Mouse (Mus musculus) mouse trophoblast stem cell (cell line): Measurements from ENCODE around the gene Hist1h3c.
"Not testable (repeated sequence)": the region's sequence is repeated elsewhere in the genome, so short reads cannot be mapped to it uniquely, and the experiment has no call there.

Experiments
- in situ Hi-C, 2 experiments: fragments of 300-500 bp; cut with MseI, MboI; formaldehyde crosslinking; loops; 2 replicates in 1 of 2; 3 replicates in 1 of 2; pipeline ENCODE4 v1.15.1; 2025

Hist1h3c gene

DNA sequence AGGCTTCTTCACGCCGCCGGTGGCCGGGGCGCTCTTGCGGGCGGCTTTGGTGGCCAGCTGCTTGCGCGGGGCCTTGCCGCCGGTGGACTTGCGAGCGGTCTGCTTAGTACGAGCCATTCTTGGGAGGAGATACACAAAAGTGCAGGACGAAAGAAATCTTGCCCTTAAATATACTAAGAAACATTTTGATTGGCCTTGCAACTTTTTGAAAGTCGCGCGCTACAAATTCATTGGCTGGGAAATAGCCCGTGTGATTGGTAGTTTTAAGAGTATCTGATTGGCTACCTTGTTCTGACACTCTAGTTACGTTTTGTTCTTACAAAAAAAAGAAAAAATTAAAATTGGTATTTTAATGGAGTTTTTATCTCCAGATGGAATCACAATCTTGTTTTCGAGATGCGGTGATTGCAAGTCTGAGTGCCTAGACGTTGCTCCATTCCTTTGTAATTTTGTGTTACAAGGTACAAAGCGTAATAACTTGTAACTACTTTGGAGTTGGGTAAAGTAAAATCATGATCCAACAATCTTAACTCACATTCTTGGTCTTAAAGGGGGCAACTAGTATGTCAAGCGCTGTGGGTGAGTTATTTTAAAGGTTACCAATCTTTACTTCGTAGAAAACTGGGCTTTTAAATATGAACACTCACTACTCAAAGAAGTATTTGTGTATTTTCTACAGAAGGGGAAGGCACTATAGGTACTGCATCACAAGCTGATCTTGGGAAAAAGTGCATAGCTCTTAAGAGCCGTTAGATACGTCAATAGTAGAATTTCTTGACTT is at the start of gene Hist1h3c:
Gene Hist1h3c, minus strand, starts transcription at position 222 of the 781 bp plus-strand sequence.
- in situ Hi-C loops: no loop called here

DNA sequence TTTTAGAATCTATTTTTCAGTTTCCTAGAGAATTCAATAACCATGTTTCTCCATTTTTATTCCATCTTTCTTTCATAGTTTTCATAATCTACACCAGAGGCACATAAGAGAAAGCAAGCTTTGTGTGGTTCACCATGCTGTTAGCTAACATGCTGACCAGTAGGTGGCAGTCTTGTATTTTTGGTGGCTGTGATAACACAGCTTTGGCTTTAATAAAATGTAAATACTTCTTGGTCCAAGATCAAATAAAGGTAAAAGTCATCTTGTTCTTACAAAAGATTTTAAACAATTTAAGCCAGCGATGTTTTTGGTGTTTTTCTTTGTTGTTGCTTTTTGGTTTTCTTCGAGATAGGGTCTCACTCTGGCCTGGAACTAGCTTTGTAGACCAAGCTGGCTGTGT is 47.1 kb upstream of the Hist1h3c start:
- in situ Hi-C loops: loop anchor here in 1 of 2 experiments (10.0 to 25.0 kb wide), 2 partner anchors 92 to 495 kb away; partner anchors contain the start of gene Carmil1

DNA sequence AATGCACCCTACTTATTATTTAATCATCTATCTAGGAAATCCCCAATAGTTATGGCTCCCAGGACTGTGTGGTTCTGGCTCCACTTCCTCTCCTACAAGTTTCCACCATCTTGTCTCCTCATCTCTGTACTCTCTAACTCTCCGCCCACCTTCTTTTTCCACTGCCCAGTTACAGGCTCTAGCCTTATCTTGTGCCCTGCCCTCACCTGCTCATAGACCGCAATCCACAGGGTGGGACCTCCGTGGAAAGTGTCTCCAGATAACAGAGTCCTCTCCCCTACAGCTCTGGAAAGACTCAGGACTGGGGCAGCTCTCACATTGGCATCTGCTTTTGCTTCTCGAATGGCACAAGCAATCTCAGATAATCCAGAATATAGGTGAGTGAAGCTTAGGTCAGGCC is 33.6 kb upstream of the Hist1h3c start:
- in situ Hi-C loops: loop anchor here in 1 of 2 experiments (25.0 kb wide), 1 partner anchor 508 kb away; the partner anchor contains the start of gene Carmil1

DNA sequence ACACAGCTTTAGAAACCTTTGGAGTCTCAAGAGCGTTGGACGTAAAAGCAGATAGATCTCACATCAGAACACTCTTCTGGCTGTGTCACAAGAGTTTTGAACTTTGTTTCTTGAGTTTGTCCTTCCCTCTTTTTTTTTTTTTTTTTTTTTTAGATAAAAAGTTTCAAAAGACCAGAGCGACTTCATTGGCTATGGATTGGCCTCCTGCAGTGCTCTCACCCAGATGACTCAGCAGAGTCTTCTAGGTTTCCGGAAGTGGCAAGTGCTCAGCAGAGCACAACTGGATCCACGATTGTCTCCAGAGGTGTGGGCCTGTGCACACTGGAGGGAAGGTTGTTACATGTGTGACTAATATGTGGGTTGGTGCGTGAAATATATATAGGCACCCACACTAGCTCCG is 32.9 kb upstream of the Hist1h3c start:
- in situ Hi-C loops: loop anchor here in 1 of 2 experiments (25.0 kb wide), 1 partner anchor 509 kb away; the partner anchor contains the start of gene Carmil1

DNA sequence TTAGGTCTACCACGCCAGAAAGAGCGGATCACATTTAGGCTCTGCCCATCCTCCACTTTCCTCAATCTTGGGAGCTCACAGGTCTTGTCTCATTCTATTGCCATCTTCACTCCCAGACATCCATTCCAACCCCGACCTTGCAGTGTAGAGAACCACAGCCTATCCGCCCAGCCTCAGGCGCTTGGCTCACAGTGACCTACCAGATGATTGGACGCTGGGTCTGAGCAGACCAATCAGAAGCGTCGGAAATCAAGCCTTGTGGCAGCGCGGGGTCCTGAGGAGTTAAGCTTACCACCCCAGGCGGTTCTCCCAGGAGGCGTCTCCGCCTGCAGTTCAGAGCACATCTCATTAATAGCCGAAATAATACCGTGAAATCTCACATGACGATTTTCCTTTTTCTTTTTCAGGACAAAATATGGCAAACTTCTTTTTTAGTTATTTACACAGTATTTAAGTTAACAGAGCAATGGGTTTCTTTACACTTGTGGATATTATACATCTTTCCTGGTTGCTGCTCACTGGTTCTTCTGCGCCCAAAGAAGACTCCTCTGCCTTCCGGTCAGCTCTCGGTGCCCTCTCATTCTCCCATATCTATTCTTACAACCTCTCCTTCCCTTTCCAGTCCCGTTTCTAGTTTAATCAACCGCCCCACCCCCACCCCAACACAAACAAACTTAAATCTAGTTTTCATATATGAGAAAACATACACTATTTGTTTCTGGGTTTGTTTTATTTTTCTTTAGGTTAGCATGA is 27.3 kb upstream of the Hist1h3c start:
- in situ Hi-C loops: no loop called here

DNA sequence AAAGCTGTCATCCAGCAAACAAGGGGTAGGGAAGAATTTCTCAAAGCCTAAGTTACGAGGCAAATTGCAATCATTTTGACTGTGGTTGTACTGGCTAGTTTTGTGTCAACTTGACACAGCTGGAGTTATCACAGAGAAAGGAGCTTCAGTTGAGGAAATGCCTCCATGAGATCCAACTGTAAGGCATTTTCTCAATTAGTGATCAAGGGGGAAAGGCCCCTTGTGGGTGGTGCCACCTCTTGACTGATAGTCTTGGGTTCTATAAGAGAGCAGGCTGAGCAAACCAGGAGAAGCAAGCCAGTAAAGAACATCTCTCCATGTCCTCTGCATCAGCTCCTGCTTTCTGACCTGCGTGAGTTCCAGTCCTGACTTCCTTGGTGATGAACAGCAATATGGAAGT is 24.2 kb upstream of the Hist1h3c start, which contains the start of gene Trim38:
Gene Trim38, plus strand, starts transcription at position 301 of the 400 bp plus-strand sequence.
- in situ Hi-C loops: not testable (repeated sequence)

DNA sequence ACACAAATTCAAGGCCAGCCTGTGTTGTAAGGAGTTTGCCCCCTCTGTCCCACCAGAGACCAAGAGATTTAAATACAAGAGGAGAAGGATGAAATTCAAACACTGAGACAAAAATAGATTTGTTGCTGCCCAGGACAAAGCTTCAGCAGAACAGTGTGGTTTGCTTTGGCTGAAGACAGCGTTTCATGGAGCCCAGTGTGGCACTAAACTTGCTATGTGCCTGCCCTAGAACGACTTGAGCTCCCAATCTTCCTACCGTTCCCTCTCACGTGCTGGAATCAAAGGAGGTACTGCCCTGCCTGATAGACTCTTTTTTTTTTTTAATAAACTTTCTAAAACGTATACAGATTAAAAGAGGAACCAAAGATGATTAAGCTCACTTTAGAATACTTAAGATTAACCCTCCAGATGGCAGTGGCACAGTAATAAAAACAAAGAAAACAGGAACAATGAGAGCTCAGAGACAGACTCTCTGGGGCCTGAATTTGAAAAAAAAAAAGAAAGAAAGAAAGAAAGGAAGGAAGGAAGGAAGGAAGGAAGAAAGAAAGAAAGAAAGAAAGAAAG is 23.5 kb upstream of the Hist1h3c start:
- in situ Hi-C loops: no loop called here

DNA sequence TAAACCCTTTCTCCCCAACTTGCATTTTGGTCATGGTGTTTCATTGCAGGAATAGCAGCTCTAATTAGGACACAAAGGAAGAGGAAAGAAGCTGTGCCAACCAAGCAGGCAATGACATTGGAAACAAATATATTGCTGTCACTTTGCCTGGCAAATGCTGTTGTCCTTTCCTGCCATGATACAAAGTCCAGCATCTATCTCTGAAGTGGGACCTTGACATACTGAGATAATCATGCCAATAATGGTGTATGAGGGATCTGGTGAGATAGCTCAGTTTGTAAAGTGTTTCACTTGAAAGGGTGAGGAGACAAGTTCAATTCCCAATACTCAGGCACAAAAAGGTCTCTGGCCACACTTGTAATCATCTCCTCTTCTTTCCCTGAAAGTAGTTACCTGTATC is 21.4 kb upstream of the Hist1h3c start:
- in situ Hi-C loops: no loop called here

DNA sequence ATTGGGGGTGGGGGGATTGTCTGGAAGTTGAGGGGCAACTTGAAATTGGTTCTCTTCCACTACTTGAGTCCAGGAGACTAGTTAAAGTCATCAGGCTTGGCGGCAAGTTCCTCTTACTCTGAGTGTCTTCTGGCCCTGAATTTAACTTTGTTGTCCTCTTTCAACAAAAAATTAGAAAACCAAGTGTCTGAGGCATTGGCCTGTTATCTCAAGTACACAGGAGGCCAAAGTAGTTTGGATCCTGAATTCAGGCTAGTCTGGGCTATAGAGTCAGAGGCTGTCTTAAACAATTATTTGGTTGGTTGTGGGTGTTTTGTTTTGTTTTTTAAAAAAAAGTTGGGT is 19.7 kb upstream of the Hist1h3c start:
- in situ Hi-C loops: no loop called here

DNA sequence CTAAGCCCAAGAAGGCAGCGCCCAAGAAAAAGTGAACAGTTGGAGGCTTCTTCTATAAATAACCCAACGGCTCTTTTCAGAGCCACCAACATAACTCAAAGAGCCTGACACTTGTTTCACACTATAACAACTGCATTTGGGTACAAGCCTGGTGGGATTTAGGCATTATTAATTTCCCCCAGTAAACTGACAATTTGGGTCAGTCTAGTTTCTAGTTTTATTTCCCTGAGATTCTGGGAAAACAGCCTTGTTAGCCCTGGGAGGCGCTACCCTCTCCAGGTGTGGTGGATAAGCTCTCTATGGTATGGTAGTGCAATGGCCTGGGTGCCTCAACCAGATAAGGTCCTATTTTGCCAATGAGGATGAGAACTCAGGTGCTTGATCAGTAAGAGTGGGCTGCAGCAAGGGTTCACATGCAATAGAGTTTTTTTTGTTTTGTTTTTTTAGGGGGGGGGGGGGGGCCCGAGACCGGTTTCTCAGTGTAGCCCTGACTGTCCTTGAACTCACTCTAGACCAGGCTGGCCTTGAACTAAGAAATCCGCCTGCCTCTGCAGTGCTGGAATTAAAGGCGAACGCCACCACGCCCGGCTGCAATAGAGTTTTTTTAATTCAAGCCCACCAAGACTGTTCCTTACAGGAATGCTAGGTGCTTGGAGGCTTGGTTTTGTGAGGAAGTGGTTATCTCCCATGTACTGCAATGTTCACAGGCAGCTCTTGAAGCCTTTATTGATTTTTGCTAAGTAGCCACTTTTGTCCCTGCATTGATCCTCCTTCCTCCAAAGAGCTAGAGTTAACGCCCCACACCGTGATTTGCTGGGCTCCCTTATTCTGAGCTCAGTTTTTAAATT is 19.1 kb upstream of the Hist1h3c start:
- in situ Hi-C loops: no loop called here

DNA sequence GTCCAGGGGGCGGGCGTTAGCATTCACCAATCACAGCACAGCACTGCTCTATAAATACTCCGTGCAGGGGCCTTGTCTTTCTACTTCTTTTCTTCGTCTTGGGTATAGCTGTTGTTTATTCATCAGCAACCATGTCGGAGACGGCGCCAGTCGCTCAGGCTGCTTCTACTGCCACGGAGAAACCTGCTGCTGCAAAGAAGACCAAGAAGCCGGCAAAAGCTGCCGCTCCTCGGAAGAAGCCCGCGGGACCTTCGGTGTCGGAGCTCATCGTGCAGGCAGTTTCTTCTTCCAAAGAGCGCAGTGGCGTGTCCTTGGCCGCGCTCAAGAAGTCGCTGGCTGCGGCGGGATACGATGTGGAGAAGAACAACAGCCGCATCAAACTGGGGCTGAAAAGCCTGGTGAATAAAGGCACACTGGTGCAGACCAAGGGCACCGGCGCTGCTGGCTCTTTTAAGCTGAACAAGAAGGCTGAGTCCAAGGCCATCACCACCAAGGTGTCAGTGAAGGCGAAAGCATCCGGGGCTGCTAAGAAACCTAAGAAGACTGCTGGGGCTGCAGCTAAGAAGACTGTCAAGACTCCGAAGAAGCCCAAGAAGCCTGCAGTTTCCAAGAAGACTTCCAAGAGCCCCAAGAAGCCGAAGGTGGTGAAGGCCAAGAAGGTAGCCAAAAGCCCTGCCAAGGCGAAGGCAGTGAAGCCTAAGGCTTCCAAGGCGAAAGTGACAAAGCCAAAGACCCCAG is 18.4 kb upstream of the Hist1h3c start, which contains the start of gene Hist1h1a:
Gene Hist1h1a, plus strand, starts transcription at position 81 of the 738 bp plus-strand sequence.
- in situ Hi-C loops: no loop called here

DNA sequence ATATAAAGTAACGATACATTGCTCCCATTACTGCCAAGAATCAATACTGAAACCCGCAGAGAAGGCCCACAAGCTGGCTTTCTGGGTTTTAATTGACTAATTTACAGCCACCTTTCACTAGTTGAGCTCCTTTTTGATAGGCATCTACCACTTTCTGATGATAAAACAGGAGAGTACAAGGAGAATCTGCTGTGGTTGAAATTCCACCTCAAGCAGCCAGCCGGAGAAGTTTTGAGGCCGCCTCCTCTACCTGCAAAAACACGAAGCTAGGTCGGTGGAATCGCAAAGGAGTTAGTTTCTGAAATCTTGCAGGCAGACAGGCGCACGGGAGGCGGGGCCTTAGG is 17.8 kb upstream of the Hist1h3c start:
- in situ Hi-C loops: no loop called here

DNA sequence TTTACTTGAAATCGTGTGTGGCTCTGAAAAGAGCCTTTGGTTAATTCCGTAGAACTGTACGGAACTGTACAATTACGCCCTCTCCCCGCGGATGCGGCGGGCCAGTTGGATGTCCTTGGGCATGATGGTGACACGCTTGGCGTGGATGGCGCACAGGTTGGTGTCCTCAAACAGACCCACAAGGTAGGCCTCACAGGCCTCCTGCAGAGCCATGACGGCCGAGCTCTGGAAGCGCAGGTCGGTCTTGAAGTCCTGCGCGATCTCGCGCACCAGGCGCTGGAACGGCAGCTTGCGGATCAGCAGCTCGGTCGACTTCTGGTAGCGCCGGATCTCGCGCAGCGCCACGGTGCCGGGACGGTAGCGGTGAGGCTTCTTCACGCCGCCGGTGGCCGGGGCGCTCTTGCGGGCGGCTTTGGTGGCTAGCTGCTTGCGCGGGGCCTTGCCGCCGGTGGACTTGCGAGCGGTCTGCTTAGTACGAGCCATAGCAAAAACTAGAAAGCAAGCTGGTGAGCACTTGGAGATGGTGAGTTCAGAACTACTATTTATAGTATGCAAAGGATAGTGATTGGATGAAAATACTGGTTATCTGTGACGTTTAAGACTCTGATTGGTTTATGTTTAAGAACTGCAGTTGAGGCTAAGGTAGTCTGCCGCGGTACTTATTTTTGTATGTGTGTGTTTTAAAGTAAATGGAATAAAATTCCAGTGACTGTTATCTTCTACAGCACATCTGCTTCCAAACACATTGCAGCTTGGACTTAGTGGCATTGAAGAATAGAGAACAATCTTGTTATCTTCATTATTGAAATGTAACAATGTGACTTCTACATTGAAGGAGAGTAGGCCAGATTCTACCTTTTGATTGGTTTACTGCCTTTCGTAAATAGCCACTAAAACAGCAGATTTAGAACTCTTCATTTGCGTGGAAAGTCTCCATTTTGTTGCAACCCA is 16.7 kb upstream of the Hist1h3c start, which contains the start of gene Hist1h3a:
Gene Hist1h3a, minus strand, starts transcription at position 516 of the 951 bp plus-strand sequence.
- in situ Hi-C loops: not testable (repeated sequence)

DNA sequence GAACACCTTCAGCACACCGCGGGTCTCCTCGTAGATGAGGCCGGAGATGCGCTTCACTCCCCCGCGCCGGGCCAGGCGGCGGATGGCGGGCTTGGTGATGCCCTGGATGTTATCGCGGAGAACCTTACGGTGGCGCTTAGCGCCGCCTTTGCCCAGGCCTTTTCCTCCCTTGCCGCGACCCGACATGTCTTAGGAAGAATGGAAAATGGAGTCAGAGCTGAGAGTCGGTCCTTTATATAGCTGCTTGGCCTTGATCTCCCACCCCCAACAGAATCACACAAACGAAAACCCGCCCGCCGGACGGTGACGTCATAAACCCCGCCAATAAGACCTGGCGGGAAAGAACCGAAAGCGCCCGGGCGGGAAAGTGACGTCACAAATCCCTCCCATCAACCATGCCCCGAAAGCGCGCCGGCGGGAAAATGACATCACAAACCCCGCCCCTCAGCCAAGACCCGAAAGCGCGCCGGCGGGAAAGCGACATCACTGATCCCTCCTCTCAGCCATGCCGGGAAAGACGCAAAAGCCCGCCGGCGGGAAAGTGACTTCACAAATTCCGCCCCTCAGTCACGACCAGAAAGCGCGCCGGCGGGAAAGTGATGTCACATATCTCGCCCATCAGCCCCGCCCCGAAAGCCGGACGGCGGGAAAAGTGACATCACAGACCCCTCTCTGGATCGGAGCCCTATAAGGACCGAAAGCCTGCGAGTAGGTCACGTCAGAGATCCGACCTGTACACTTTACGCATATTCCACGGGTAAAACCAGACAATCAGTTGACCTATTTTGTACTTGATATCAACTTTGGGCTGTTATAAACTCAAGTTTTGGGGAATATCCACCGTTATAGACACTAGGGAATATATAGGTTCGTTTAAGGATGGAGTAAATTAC is 15.8 kb upstream of the Hist1h3c start, which contains the start of gene Hist1h4a:
Gene Hist1h4a, minus strand, starts transcription at position 259 of the 893 bp plus-strand sequence.
- in situ Hi-C loops: no loop called here

DNA sequence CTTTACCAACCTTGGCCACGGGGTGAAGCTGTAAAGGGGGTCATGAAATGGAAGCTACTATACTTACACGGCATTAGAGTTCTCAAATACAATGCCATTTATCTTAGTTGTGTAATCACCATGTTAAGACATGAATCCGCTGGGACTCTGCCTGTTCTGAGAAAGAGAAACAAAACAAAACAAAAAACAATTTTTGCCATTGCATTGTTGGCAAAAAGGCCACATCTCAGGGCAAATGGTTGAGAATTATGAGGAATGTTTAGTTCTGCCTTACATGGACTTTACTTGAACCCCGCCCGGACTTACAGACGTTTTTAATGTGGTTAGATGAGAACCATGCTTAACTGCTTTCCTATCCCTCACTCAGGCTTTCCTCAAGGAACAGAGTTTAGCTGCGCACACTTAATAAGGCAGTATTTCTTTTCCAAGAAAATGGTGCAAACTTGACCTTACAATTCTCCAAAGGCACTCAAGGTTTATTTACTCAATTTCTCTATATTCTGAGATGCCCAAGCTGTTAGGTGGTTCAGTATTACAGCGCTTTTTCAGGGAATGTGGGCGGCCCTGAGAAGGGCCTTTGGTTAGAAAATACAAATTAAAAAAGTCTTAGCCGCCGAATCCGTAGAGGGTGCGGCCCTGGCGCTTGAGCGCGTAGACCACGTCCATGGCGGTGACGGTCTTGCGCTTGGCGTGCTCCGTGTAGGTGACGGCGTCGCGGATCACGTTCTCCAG is 15.0 kb upstream of the Hist1h3c start:
- in situ Hi-C loops: no loop called here

DNA sequence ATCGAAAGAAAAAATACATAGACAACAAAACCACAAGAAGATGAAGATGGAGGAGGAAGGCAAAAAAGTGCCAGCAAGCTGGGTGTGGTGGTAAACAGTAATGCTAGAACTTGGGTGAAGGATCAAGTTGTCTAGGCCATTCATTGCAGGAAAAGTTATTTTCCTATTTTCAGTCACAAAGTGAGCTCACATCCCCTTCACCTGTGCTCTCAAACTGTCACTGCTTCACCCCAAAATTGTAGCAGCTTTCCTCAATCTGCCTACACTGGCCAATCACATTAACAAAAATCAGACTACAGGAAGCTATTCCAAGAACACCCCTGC is 14.5 kb upstream of the Hist1h3c start:
- in situ Hi-C loops: no loop called here

DNA sequence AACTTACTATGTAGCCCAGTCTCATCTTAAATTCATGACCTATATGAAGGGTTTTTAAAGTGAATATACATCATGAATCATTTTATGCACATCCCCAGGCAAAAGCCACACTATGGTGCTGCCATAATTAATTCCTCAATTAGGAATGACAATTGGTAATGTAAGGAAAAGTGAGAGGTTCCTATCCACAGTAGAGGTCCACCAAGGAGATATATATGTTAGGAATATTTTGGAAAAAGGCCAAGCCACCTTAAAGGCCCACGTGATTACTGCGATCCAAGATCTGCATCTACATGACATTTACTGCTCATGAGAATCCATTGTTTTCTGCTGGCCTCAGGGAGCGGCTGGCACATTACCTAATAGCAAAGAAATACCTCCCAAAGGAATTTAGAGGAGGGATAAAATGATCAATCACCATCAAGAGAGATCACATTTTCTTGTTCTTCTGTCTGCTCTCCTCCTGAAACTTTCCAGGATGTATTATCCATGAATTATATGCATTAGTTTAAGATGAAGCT is 13.9 kb upstream of the Hist1h3c start:
- in situ Hi-C loops: no loop called here

DNA sequence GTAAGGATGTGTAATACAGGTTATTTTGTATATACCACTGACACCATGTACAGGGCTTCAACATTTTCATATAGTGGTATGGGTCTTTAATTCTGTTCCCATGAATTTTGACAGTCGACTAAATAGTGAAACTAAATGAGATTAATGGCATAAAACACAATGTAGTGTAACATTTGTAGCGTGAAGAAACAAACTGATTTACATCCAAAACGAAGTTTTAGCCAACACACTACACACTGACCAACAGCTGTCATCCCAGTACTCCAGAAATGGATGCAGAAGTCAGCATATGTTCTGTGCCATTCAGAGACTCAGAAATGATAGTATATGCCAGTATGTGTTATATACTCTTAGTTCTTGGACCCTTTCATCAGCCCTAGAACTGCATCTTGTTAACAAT is 12.5 kb upstream of the Hist1h3c start:
- in situ Hi-C loops: no loop called here
